Mouse (Mus musculus) midbrain, embryonic 15.5 days (tissue): Measurements from ENCODE around the gene Ncam2. TPM values are rescaled to one million over a fixed set of nuclear protein-coding genes. Genes with fewer than 3 reads are reported as not detected.

Source experiments
- ATAC-seq: fragments of 200-750 bp; cut with Nextera tagmentation; replicated peaks from 2 replicates; pipeline ENCODE4 v1.8.0; 2017; ENCODE audit warnings: moderate TSS enrichment
- H3K27ac ChIP-seq: fragments of 300-500 bp; sonication (generic); 2 replicates; pipeline ENCODE4 v1.5.1; 2015; ENCODE audit warnings: mild to moderate bottlenecking, inconsistent platforms
- H3K27me3 ChIP-seq: fragments of 300-500 bp; sonication (generic); replicated peaks from 2 replicates; pipeline ENCODE4 v1.6.1; 2015; ENCODE audit warnings: inconsistent platforms
- H3K36me3 ChIP-seq: fragments of 300-500 bp; sonication (generic); replicated peaks from 2 replicates; pipeline ENCODE4 v1.6.1; 2015; ENCODE audit warnings: inconsistent platforms
- H3K4me1 ChIP-seq: fragments of 300-500 bp; sonication (generic); 2 replicates; pipeline ENCODE4 v1.6.1; 2015; ENCODE audit warnings: inconsistent platforms
- H3K4me2 ChIP-seq: fragments of 300-500 bp; sonication (generic); 2 replicates; pipeline ENCODE4 v1.6.1; 2015; ENCODE audit warnings: inconsistent platforms, mild to moderate bottlenecking, moderate library complexity
- H3K4me3 ChIP-seq: fragments of 300-500 bp; sonication (generic); 2 replicates; pipeline ENCODE4 v1.5.1; 2015; ENCODE audit warnings: mild to moderate bottlenecking, inconsistent platforms
- H3K9ac ChIP-seq: fragments of 300-500 bp; sonication (generic); 2 replicates; pipeline ENCODE4 v1.6.1; 2015; ENCODE audit warnings: mild to moderate bottlenecking, inconsistent platforms
- H3K9me3 ChIP-seq: fragments of 300-500 bp; sonication (generic); 2 replicates; pipeline ENCODE4 v1.6.1; 2016; ENCODE audit warnings: inconsistent platforms
- WGBS: fragments of 180-500 bp; shearing (Covaris S2); methylation state at CpG from one replicate; pipeline ENCODE4 v1.1.7; 2015; ENCODE audit warnings: mixed read lengths; 5-methylcytosine and 5-hydroxymethylcytosine counted together
- polyA plus RNA-seq: library from polyadenylated mRNA; unstranded; fragments of >200 nt; fragmentation: Nextera tagmentation; extraction: Ambion mirVana; gene quantifications from 2 replicates; pipeline ENCODE4 v1.2.1, GENCODE M21; 2015

The Ncam2 gene
- polyA plus RNA-seq, 1 experiment from 2014 or later, result 25.7 TPM

DNA sequence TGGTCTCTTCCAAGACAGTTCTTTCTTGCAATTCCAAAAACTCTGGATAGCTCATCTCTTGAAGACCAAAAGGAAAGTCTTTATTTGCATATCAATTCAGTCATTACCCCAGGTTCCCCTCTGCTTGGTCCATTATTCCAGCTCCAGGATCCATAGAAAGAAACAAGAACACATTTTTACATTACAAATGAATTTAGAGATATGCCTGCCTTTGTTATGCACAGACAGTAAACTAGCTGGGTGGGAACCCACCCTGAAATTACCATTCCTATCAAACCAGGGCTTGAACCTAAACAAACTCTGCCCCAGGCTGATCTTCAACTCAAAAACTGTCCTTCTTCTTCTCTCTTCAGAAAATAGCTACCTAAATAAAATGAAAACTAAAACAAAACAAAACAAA lies 280.6 kb downstream of the Ncam2 start:
- H3K4me3 ChIP-seq, result no peak overlapping the region
- no peak for ATAC-seq

GRCm38 (mm10) chr16:81496111-81496510 lies 295.6 kb downstream of the Ncam2 start:
- no peak for ATAC-seq
- no peak overlapping the region for H3K27ac ChIP-seq
- no peak overlapping the region for H3K9ac ChIP-seq
- no peaks in the 10 kb centered on the region for H3K36me3 ChIP-seq
- H3K9me3 ChIP-seq, result no peaks in the 10 kb centered on the region
- no peak overlapping the region for H3K4me2 ChIP-seq
- H3K4me1 ChIP-seq, result no peaks in the 10 kb centered on the region
- no peak overlapping the region for H3K4me3 ChIP-seq
- 47% methylated on average over 2 of the region's 2 CpGs for WGBS
- H3K27me3 ChIP-seq, result no peaks in the 10 kb centered on the region

More for the DNA sequence above, 280.6 kb downstream of the Ncam2 start:
- Histone ChIP-seq H3K9me3 (no peaks in the 10 kb centered on the region), H3K9ac (no peak overlapping the region), H3K4me2 (no peak overlapping the region), H3K27me3 (no peaks in the 10 kb centered on the region), H3K4me1 (no peaks in the 10 kb centered on the region), H3K27ac (no peak overlapping the region), H3K36me3 (no peaks in the 10 kb centered on the region)

DNA sequence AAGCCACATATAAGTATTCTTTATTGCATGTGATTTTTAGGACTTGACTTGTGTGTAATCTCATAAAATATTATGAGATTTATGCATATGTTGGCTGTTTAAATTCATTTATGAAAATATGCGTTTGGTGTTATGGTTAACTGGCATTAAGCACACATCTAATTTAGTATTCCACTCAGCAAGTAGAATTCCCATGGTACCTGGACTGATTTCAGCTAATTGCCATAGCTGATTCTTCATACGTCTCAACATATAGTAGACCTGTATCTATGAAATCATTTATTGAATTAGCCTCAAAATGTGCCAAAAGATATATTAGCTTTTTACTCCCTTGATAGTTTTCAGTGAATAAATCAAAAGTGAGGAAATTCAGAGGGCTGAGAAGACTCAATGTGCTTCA lies 302.1 kb downstream of the Ncam2 start:
- ATAC-seq, result peak; percentile 56; the same call in 1 of the 2 replicates
- Histone ChIP-seq H3K27ac (no peak overlapping the region), H3K36me3 (no peaks in the 10 kb centered on the region), H3K4me3 (no peak overlapping the region), H3K4me2 (no peak overlapping the region), H3K9me3 (no peaks in the 10 kb centered on the region), H3K4me1 (no peaks in the 10 kb centered on the region), H3K27me3 (no peaks in the 10 kb centered on the region), H3K9ac (no peak overlapping the region)
- 56% methylated on average over 2 of the region's 2 CpGs for WGBS

GRCm38 (mm10) chr16:81536230-81536629 lies 335.7 kb downstream of the Ncam2 start:
- 70% methylated on average over 3 of the region's 3 CpGs for WGBS
- Histone ChIP-seq H3K36me3 (no peaks in the 10 kb centered on the region), H3K4me1 (no peaks in the 10 kb centered on the region), H3K27ac (no peak overlapping the region), H3K27me3 (no peaks in the 10 kb centered on the region), H3K9me3 (no peaks in the 10 kb centered on the region), H3K4me2 (no peak overlapping the region), H3K9ac (no peak overlapping the region), H3K4me3 (no peak overlapping the region)
- ATAC-seq, result no peak

DNA sequence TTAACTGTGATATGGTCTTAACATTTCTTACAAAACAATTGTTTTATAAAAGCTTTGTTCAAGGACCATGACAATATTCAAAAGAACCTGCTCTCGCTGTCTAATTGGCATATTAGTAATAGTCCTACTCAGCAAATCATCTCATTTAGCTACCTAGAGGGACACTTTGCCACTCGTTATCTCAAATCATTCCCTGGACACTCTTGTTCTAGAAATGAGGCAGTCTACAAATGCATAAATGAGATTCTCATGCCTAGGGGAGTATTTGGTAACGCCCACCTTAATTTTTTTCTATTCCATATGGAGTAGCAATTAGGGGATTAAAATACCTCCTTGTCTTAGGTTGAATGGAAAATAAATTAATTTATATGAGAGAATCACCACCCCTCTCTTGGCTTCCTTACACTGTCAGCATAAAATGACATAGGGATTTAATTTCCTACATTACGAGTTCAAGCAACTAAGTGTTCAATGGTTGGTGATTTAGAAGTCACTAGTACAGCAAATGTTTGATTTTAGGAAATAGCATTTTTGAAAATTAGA lies 387.1 kb downstream of the Ncam2 start:
- WGBS, result 66% methylated on average over 4 of the region's 4 CpGs
- H3K4me2 ChIP-seq, result no peak overlapping the region
- no peaks in the 10 kb centered on the region for H3K27me3 ChIP-seq
- no peaks in the 10 kb centered on the region for H3K36me3 ChIP-seq
- no peaks in the 10 kb centered on the region for H3K9me3 ChIP-seq
- H3K4me3 ChIP-seq, result no peak overlapping the region
- no peaks in the 10 kb centered on the region for H3K4me1 ChIP-seq
- H3K9ac ChIP-seq, result no peak overlapping the region
- H3K27ac ChIP-seq, result no peak overlapping the region
- ATAC-seq, result no peak

DNA sequence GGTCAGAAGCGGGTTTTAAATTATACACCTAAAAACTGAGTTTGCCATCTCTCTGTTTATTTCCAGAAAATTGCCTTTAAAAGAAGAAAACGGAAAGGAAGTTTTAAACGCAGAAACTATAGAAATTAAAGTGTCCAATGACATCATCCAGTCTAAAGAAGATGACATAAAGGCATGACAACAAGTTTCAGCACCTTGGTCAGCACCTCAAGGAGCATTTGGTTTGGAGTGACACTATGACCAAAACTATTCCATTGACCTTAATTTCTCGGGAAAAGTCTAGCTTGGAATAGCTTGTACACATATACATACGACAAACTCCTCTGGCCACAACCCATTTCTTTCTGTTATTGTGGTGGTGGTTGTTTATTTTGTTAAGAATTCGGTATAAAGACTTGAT lies 422.8 kb downstream of the Ncam2 start:
- no peak overlapping the region for H3K4me2 ChIP-seq
- H3K4me1 ChIP-seq, result no peaks in the 10 kb centered on the region
- H3K4me3 ChIP-seq, result no peak overlapping the region
- 57% methylated on average over 6 of the region's 6 CpGs for WGBS
- H3K9ac ChIP-seq, result no peak overlapping the region
- no peaks in the 10 kb centered on the region for H3K27me3 ChIP-seq
- no peak overlapping the region for H3K27ac ChIP-seq
- H3K9me3 ChIP-seq, result no peaks in the 10 kb centered on the region
- H3K36me3 ChIP-seq, result no peaks in the 10 kb centered on the region
- ATAC-seq, result no peak

GRCm38 (mm10) chr16:81623776-81624175 lies 423.3 kb downstream of the Ncam2 start:
- Histone ChIP-seq H3K9me3 (no peaks in the 10 kb centered on the region), H3K4me1 (no peaks in the 10 kb centered on the region), H3K36me3 (no peaks in the 10 kb centered on the region), H3K27ac (no peak overlapping the region), H3K4me3 (no peak overlapping the region), H3K9ac (no peak overlapping the region), H3K27me3 (no peaks in the 10 kb centered on the region), H3K4me2 (no peak overlapping the region)
- WGBS, result 55% methylated on average over 4 of the region's 4 CpGs
- no peak for ATAC-seq

DNA sequence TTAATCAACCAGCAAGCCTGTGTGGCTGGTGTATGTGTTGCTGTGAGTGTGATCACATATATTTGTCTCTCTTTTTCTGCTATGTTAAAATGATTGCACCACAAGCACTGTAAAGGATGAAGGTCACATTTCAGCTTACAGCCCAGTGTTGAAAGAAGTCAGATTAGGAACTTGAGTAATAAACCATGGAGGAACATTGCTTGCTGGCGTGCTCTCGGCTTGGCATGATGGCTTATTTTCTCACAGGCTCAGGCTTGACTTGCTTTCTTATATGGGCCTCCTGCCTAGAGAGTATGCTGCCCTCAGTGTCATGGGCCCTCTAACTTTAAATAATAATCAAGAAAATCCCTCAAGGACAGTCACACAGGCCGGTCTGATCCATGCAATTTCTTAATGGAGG lies 449.8 kb downstream of the Ncam2 start:
- H3K4me2 ChIP-seq, result no peak overlapping the region
- no peak overlapping the region for H3K9ac ChIP-seq
- H3K36me3 ChIP-seq, result no peaks in the 10 kb centered on the region
- WGBS, result 79% methylated on average over 3 of the region's 3 CpGs
- ATAC-seq, result no peak
- no peaks in the 10 kb centered on the region for H3K27me3 ChIP-seq
- H3K4me1 ChIP-seq, result no peaks in the 10 kb centered on the region
- no peak overlapping the region for H3K4me3 ChIP-seq
- no peaks in the 10 kb centered on the region for H3K9me3 ChIP-seq
- no peak overlapping the region for H3K27ac ChIP-seq

DNA sequence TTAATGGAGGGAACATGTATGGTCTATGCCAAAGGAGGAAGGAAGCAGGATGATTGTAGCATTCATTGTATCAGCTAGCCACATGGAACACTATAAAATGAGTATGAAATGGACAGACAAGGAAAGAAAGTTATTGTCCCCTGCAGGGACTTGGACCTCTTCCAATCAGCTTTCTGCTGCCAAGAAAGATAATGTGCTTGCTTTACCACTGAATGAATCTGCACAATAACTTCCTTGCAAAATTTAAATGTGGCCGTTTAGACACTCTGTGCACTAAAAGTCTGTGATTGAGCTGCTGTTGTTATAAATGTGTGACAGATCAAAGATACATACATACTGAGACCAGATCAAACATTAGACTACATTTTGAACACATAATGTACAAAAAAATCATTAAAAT lies 451.1 kb downstream of the Ncam2 start:
- Histone ChIP-seq H3K36me3 (no peaks in the 10 kb centered on the region), H3K27ac (no peak overlapping the region), H3K4me3 (no peak overlapping the region), H3K4me2 (no peak overlapping the region), H3K9me3 (no peaks in the 10 kb centered on the region), H3K27me3 (no peaks in the 10 kb centered on the region), H3K9ac (no peak overlapping the region), H3K4me1 (no peaks in the 10 kb centered on the region)
- WGBS, result 19% methylated on average over 1 of the region's 1 CpGs
- ATAC-seq, result no peak

DNA sequence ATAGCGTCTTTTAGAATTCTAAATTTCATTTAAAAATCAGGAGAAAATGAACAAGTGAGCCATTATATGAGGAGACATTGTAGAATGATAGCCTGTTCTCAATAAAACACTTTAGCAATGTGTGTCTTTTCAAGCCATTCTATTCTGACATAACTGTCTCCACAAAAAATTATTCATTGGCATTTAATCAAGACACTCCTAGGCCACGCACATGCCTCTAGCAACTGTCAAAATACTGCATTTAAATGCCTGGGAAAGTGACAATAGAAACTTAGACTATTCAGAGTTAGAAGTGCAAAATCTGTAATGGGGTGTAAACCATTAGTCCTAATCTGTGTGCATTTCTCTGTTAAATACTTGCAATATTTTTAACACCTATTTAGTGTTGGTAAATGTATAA lies 456.1 kb downstream of the Ncam2 start:
- 65% methylated on average over 2 of the region's 2 CpGs for WGBS
- Histone ChIP-seq H3K27me3 (no peaks in the 10 kb centered on the region), H3K36me3 (no peaks in the 10 kb centered on the region), H3K9me3 (no peaks in the 10 kb centered on the region), H3K4me3 (no peak overlapping the region), H3K4me1 (no peaks in the 10 kb centered on the region), H3K4me2 (no peak overlapping the region), H3K9ac (no peak overlapping the region), H3K27ac (no peak overlapping the region)
- ATAC-seq, result no peak

DNA sequence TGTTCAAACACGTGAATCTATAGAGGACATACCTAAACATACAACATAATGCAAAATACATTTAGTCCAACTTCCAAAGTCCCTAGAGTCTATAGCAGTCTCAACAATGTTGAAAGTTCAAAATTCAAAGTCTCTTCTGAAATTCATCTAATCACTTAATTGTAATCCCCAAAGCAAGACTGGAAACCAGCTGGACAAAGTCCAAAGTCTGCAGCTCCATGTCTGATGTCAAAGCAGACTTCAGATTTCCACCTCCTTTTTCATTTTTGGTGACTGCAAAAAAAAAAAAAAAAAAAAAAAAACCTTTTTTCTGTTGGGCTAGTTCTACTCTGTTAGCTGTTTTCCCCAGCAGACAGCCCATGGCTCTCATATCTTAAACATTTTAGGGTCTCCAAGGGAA lies 473.4 kb downstream of the Ncam2 start:
- Histone ChIP-seq H3K27ac (no peak overlapping the region), H3K9ac (no peak overlapping the region), H3K36me3 (no peaks in the 10 kb centered on the region), H3K9me3 (no peaks in the 10 kb centered on the region), H3K4me3 (no peak overlapping the region), H3K27me3 (no peaks in the 10 kb centered on the region), H3K4me1 (no peaks in the 10 kb centered on the region), H3K4me2 (no peak overlapping the region)
- WGBS, result 82% methylated on average over 1 of the region's 1 CpGs
- no peak for ATAC-seq

DNA sequence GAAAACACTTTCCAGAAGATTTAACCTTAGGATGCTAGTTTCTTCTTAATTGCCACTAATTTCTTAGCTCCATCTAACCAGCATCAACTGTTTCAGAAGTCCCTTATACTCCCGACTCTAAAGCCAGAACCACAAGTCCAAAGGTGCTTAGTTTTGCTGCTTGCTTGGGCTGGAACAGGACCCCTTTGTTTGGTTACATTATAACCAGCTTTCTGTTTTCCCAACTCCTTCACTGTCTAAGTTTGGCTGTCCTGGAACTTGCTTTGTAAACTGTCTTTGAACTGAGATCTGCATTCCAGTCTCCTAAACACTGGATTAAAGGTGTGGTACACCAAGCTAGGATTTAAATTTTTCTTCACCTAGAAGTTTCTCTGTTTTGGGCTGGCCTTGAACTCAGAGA lies 475.0 kb downstream of the Ncam2 start:
- ATAC-seq, result no peak
- H3K27ac ChIP-seq, result no peak overlapping the region
- no peaks in the 10 kb centered on the region for H3K27me3 ChIP-seq
- H3K9ac ChIP-seq, result no peak overlapping the region
- WGBS, result 85% methylated on average over 1 of the region's 1 CpGs
- H3K4me3 ChIP-seq, result no peak overlapping the region
- no peaks in the 10 kb centered on the region for H3K9me3 ChIP-seq
- H3K4me1 ChIP-seq, result no peaks in the 10 kb centered on the region
- H3K36me3 ChIP-seq, result no peaks in the 10 kb centered on the region
- no peak overlapping the region for H3K4me2 ChIP-seq
